Mouse (Mus musculus) small intestine, adult 2 months (tissue): ENCODE data around the gene Irak2. TPM values are rescaled to one million over a fixed set of nuclear protein-coding genes. Genes with fewer than 3 reads are reported as not detected.
A peak's percentile ranks its signal among the peaks of the same experiment; 100 is the strongest.

Source experiments
- H3K27ac ChIP-seq: fragments of 200-500 bp; 2 replicates; pipeline ENCODE4 v1.5.1; 2012; ENCODE audit warnings: low read depth, low read length, control low read depth, inconsistent platforms; ENCODE audit not compliant: insufficient read depth
- H3K27me3 ChIP-seq: fragments of 200-500 bp; 2 replicates; pipeline ENCODE4 v1.6.1; 2012; ENCODE audit warnings: mild to moderate bottlenecking, moderate library complexity, low read length, inconsistent platforms; ENCODE audit not compliant: control insufficient read depth, insufficient read depth
- H3K36me3 ChIP-seq: fragments of 200-500 bp; 2 replicates; pipeline ENCODE4 v1.6.1; 2012; ENCODE audit warnings: mild to moderate bottlenecking, low read length, control low read depth, inconsistent platforms; ENCODE audit not compliant: control insufficient read depth, insufficient read depth
- H3K4me1 ChIP-seq: fragments of 200-500 bp; 2 replicates; pipeline ENCODE4 v1.6.1; 2012; ENCODE audit warnings: low read length, inconsistent platforms, mixed read lengths; ENCODE audit not compliant: control insufficient read depth, insufficient read depth, insufficient read length
- H3K4me3 ChIP-seq: fragments of 200-500 bp; 2 replicates; pipeline ENCODE4 v1.5.1; 2012; ENCODE audit warnings: low read depth, mild to moderate bottlenecking, control low read depth, inconsistent platforms, low read length, moderate library complexity
- CTCF ChIP-seq: fragments of 200-500 bp; IDR thresholded peaks from 2 replicates; pipeline ENCODE4 v1.5.1; 2012; ENCODE audit warnings: low read depth, mild to moderate bottlenecking, control low read depth, inconsistent platforms, low read length, moderate library complexity, mixed read lengths; ENCODE audit not compliant: insufficient replicate concordance, insufficient read length; ENCODE audit errors: extremely low read depth
- POLR2A ChIP-seq: fragments of 200-500 bp; IDR thresholded peaks from 2 replicates; pipeline ENCODE4 v1.6.1; 2012; ENCODE audit warnings: low read depth, mild to moderate bottlenecking, control low read depth, inconsistent platforms, low read length, moderate library complexity
- WGBS: fragments of 180-500 bp; shearing (Covaris S2); methylation state at CpG from one replicate; pipeline ENCODE4 v1.1.7; 2018; 5-methylcytosine and 5-hydroxymethylcytosine counted together
- polyA plus RNA-seq: library from polyadenylated mRNA; depleted of rRNA; stranded (reverse); fragments of >200 nt; gene quantifications from 2 replicates; pipeline ENCODE4 v1.2.3, GENCODE M21; 2012

Irak2 gene
- polyA plus RNA-seq, 1 experiment: 97.6 TPM

DNA sequence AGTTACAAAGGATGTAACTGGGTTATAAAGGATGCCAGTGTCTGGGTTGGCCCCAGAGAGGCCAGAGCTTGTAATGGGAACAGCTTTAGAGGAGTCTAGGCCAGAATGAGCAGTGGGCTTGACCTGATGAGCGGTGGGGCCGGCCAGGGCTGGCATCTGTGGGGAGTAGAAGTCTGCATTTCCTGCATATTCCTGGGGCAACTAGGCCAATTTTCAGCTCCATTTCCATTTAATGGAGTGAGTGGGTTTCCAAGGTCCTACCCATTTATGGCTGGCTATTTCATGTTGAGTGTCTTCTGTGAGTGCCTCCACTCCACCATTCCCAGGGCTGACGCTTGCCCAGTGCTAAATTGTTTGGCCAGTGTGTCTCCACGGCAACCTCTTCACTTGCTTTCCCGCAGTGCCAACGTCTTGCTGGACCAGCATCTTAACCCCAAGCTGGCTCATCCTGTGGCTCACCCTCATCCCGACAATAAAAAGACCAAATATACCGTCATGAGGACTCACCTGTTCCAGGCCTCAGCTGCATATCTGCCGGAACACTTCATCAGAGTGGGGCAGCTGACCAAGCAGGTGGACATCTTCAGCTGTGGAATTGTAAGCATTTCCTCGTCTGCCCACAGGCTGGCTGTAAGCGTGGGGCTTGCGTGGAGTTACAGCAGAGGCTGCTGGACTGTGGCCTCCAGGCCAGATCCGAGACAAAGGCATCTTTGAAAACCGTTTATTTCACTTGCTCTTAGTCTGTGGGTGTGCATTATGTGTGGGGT, 40.2 kb downstream of the Irak2 start:
- no peaks in the 10 kb centered on the region for H3K27me3 ChIP-seq
- WGBS: 93% methylated on average over 14 of the region's 14 CpGs
- TF ChIP-seq CTCF (no peak), POLR2A (no peak)

DNA sequence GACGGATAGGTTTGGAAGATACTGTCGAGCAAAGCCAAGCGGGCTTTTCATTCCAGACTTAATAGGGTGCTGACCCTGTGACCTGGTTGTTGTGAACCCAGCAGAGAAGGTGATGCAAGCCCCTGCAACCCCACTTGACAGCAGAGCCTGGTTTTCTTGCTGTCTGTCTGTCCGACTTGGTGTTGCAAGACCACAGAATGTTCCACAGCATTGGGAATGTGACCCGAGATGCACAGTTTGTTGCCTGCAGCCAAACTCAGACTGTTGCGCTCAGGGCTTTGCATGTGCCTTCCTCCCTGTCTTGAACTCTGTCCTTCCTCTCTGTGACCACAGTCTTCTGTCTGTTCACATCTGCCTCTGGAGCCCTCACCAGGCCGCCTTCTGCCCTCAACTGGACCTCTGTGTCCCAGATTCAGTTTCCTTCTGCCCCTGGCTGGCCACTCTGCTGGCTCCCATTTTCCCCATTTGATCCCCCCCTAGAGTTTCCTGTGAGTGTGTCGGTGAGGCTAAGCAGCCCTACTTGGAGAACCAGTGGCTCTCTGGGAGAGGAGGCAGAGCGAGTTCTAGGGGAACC, 41.8 kb downstream of the Irak2 start:
- Histone ChIP-seq H3K4me1 (peaks cover 14% of the 10 kb centered on the region), H3K27me3 (no peaks in the 10 kb centered on the region), H3K4me3 (no peak overlapping the region), H3K27ac (peak overlapping the region; percentile 37), H3K36me3 (peaks cover 73% of the 10 kb centered on the region)
- no peak for TF ChIP-seq CTCF
- no peak for TF ChIP-seq POLR2A
- WGBS: 88% methylated on average over 9 of the region's 9 CpGs

More for the DNA sequence above, 40.2 kb downstream of the Irak2 start:
- Histone ChIP-seq H3K36me3 (peaks cover 67% of the 10 kb centered on the region), H3K4me3 (no peak overlapping the region), H3K4me1 (peaks cover 17% of the 10 kb centered on the region), H3K27ac (no peak overlapping the region)

DNA sequence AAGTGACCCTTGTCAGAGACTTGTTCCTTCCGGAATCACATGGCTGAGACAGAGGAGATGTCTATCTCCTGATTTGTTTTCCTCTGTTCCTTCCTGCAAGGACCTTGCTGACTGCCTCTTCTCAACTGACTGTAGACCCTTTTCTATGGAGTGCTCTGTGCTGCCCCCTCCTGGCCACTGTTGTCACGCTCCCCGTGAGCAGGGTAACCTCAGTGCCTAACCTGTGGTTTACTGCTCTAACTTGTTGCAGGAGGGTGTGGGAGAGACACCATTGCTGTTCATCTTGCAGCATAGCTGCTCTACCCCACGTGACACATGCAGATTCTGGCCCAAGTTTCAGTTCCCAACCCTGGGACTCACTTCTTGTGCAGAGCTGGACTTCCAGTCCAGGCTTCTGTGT, 43.0 kb downstream of the Irak2 start:
- H3K4me1 ChIP-seq: peaks cover 7% of the 10 kb centered on the region; the same call in 1 of the 2 replicates
- H3K36me3 ChIP-seq: peaks cover 77% of the 10 kb centered on the region
- peak overlapping the region; percentile 1; the same call in 1 of the 2 replicates for H3K27ac ChIP-seq
- H3K4me3 ChIP-seq: no peak overlapping the region
- TF ChIP-seq CTCF (peak; percentile 91; the same call in 1 of the 2 replicates), POLR2A (peak; percentile 14; the same call in 1 of the 2 replicates)
- WGBS: 12% methylated on average over 4 of the region's 4 CpGs
- no peaks in the 10 kb centered on the region for H3K27me3 ChIP-seq

DNA sequence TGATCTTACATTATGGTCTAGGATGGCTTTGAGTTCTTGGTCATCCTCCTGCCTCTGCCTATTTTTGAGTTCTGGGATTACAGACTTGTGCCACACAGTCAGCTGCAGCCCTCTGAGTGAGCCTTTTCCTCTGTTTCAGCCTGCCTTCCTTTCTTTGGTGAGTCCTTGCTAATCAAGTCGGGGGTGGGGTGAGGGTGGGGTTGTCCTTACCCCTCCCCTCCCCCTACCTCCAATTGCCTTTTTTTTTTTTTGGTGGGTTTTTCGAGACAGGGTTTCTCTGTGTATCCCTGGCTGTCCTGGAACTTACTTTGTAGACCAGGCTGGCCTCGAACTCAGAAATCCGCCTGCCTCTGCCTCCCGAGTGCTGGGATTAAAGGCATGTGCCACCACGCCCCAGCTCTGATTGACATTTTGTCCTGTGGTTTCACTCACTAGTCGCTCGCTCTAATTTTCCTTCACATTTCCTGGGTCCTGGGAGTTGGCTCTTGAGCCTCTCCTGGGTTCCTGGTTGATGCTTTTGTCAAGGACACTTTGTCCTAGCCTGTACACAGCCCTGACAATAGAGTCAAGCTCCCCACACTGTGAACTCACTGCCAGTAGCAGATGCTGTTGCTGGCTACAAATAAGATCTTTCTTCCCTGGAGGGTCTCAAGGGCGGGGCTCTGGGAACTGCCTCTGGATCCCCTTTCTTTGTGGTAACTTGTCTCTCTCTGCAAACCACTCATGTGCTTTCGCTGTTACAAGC, 45.0 kb downstream of the Irak2 start:
- WGBS: 90% methylated on average over 10 of the region's 10 CpGs
- TF ChIP-seq POLR2A: no peak
- TF ChIP-seq CTCF: no peak
- Histone ChIP-seq H3K27ac (no peak overlapping the region), H3K4me3 (no peak overlapping the region), H3K27me3 (no peaks in the 10 kb centered on the region), H3K36me3 (peaks cover 77% of the 10 kb centered on the region), H3K4me1 (peaks cover 6% of the 10 kb centered on the region; the same call in 1 of the 2 replicates)

DNA sequence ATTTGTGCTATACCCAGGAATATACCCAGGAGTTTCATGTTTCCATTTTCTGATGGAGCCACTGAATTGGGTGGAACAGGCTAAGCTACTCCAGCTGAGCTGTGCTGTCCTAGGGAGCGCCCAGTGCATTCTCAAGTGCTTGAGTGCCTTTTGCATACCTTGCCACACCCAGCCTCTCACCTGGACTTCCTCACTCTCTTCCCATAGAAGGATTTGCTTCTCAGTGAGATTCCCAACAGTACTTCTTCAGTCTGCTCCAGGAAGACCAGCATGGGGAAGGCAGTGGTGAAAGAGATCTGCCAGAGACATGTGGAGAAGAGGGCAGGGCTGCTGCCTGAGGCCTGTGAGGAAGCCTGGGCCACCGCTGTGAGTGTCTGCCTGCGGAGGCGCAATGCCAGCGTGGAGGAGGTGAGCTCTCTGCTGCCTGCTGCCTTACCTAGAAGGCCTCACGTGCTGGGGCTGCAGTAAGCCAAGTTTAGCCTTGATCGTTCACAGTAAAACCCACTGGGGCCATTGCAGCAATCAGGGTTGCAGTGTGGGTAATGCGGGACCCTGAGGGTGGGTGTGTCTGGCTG, 48.4 kb downstream of the Irak2 start:
- H3K27ac ChIP-seq: peak overlapping the region; percentile 62; the same call in 1 of the 2 replicates
- TF ChIP-seq CTCF (no peak), POLR2A (no peak)
- H3K4me1 ChIP-seq: peaks cover 20% of the 10 kb centered on the region
- 58% methylated on average over 8 of the region's 8 CpGs for WGBS
- peaks cover 67% of the 10 kb centered on the region for H3K36me3 ChIP-seq
- H3K27me3 ChIP-seq: no peaks in the 10 kb centered on the region
- no peak overlapping the region for H3K4me3 ChIP-seq

DNA sequence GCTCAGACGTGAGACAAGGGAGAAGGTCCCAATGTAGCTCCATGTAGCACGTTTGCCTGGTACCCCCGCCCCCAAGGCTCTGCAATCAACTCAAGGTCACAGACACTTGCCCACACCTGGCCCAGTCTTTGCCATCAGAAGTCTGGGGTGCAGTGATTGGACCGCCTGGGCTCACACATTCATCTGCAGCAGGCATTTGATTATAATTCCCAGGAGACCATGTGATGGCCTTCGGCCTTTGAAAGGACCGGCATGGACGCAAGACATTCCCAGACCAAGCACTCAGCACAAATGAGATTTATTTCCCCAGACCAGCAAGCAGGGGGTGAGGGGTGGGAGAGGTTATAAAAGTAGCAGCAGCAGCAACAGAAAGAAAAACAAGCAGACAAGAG, 51.7 kb downstream of the Irak2 start:
- H3K4me1 ChIP-seq: peaks cover 20% of the 10 kb centered on the region
- H3K27ac ChIP-seq: peak overlapping the region; percentile 80
- 20% methylated on average over 7 of the region's 7 CpGs for whole genome bisulfite sequencing
- no peaks in the 10 kb centered on the region for H3K27me3 ChIP-seq
- peaks cover 60% of the 10 kb centered on the region for H3K36me3 ChIP-seq
- TF ChIP-seq CTCF (no peak), POLR2A (no peak)
- no peak overlapping the region for H3K4me3 ChIP-seq
